Mouse (Mus musculus) MEL (cell line): ENCODE data around the gene Tmem160. TPM values are rescaled to one million over a fixed set of nuclear protein-coding genes. Genes with fewer than 3 reads are reported as not detected.

Experiments
- DNase-seq: peaks from one replicate; pipeline ENCODE4 v3.0.0; 2011; ENCODE audit warnings: low read depth, low spot score
- H3K27ac ChIP-seq: 2 replicates; pipeline ENCODE4 v1.5.1; 2012; ENCODE audit warnings: low read depth, mild to moderate bottlenecking, control low read depth, low read length, moderate library complexity; ENCODE audit not compliant: control insufficient read depth
- H3K27me3 ChIP-seq, 2 experiments: fragments of 150-350 bp in 1 of 2; sonication (generic) in 1 of 2; 2 replicates each; pipeline ENCODE4 v1.6.1; 2012; ENCODE audit warnings: low read length in 2 of 2, mild to moderate bottlenecking in 2 of 2, improper control_type of control experiment in 1 of 2, moderate library complexity in 1 of 2; ENCODE audit not compliant: insufficient read depth in 2 of 2, control insufficient read depth in 1 of 2
- H3K36me3 ChIP-seq, 2 experiments: 2 replicates each; pipeline ENCODE4 v1.6.1; 2012 to 2014; ENCODE audit warnings: low read length in 2 of 2, improper control_type of control experiment in 1 of 2, inconsistent platforms in 1 of 2, mild to moderate bottlenecking in 1 of 2; ENCODE audit not compliant: insufficient read depth in 2 of 2, control insufficient read depth in 1 of 2
- H3K4me1 ChIP-seq, 2 experiments: fragments of 150-350 bp in 1 of 2; sonication (generic) in 1 of 2; 2 replicates each; pipeline ENCODE4 v1.6.1; 2012; ENCODE audit warnings: low read length in 2 of 2, improper control_type of control experiment in 1 of 2, mild to moderate bottlenecking in 1 of 2; ENCODE audit not compliant: insufficient read depth in 2 of 2, control insufficient read depth in 1 of 2
- H3K4me3 ChIP-seq, 2 experiments: fragments of 150-350 bp in 1 of 2; sonication (generic) in 1 of 2; 2 replicates each; pipeline ENCODE4 v1.5.1; 2012; ENCODE audit warnings: low read depth in 2 of 2, low read length in 2 of 2, mild to moderate bottlenecking in 2 of 2, moderate library complexity in 2 of 2, control low read depth in 1 of 2, improper control_type of control experiment in 1 of 2; ENCODE audit not compliant: control insufficient read depth in 1 of 2, insufficient read depth in 1 of 2
- H3K79me2 ChIP-seq: 2 replicates; pipeline ENCODE4 v1.6.1; 2012; ENCODE audit warnings: mild to moderate bottlenecking, low read length, moderate library complexity; ENCODE audit not compliant: control insufficient read depth, poor library complexity, insufficient read depth
- H3K9ac ChIP-seq: 2 replicates; pipeline ENCODE4 v1.6.1; 2012; ENCODE audit warnings: low read depth, mild to moderate bottlenecking, control low read depth, low read length, moderate library complexity; ENCODE audit not compliant: control insufficient read depth, poor library complexity, severe bottlenecking
- H3K9me3 ChIP-seq: fragments of 150-350 bp; sonication (generic); replicated peaks from 2 replicates; pipeline ENCODE4 v1.6.1; 2012; ENCODE audit warnings: mild to moderate bottlenecking, low read length, improper control_type of control experiment, moderate library complexity; ENCODE audit not compliant: insufficient read depth
- CHD1 ChIP-seq: IDR thresholded peaks from 2 replicates; pipeline ENCODE4 v1.6.1; 2012; ENCODE audit warnings: low read depth, mild to moderate bottlenecking, inconsistent platforms, low read length, improper control_type of control experiment
- CHD2 ChIP-seq: IDR thresholded peaks from 2 replicates; pipeline ENCODE4 v1.6.1; 2011; ENCODE audit warnings: low read length, improper control_type of control experiment
- CTCF ChIP-seq, 3 experiments: IDR thresholded peaks in 2 of 3; conservative IDR thresholded peaks in 1 of 3; 2 replicates each; pipeline ENCODE4 v1.5.1; 2011 to 2012; ENCODE audit warnings: low read length in 3 of 3, low read depth in 2 of 3, mild to moderate bottlenecking in 2 of 3, improper control_type of control experiment in 1 of 3, inconsistent platforms in 1 of 3, mixed read lengths in 1 of 3, moderate library complexity in 1 of 3; ENCODE audit not compliant: control insufficient read depth in 1 of 3, insufficient read depth in 1 of 3, poor library complexity in 1 of 3, severe bottlenecking in 1 of 3
- ELF1 ChIP-seq: IDR thresholded peaks from 2 replicates; pipeline ENCODE4 v1.6.1; 2014; ENCODE audit warnings: low read depth, mild to moderate bottlenecking, inconsistent platforms, low read length, improper control_type of control experiment, moderate library complexity
- EP300 ChIP-seq, 2 experiments: IDR thresholded peaks; 2 replicates each; pipeline ENCODE4 v1.6.1; 2011; ENCODE audit warnings: improper control_type of control experiment in 2 of 2, low read length in 2 of 2, low read depth in 1 of 2, mild to moderate bottlenecking in 1 of 2
- ETS1 ChIP-seq: IDR thresholded peaks from 2 replicates; pipeline ENCODE4 v1.6.1; 2012; ENCODE audit warnings: low read depth, mild to moderate bottlenecking, inconsistent platforms, low read length, improper control_type of control experiment, moderate library complexity
- GABPA ChIP-seq: IDR thresholded peaks from 2 replicates; pipeline ENCODE4 v1.6.1; 2012; ENCODE audit warnings: low read depth, mild to moderate bottlenecking, inconsistent platforms, low read length, improper control_type of control experiment, moderate library complexity
- GATA1 ChIP-seq: IDR thresholded peaks from 2 replicates; pipeline ENCODE4 v1.6.1; 2011; ENCODE audit warnings: low read depth, low read length, improper control_type of control experiment
- MAFK ChIP-seq: IDR thresholded peaks from 2 replicates; pipeline ENCODE4 v1.6.1; 2011; ENCODE audit warnings: low read depth, mild to moderate bottlenecking, low read length, improper control_type of control experiment, borderline replicate concordance
- MAZ ChIP-seq: IDR thresholded peaks from 2 replicates; pipeline ENCODE4 v1.6.1; 2012; ENCODE audit warnings: low read depth, mild to moderate bottlenecking, inconsistent platforms, low read length, improper control_type of control experiment
- MEF2A ChIP-seq: IDR thresholded peaks from 2 replicates; pipeline ENCODE4 v1.6.1; 2014; ENCODE audit warnings: low read depth, mild to moderate bottlenecking, inconsistent platforms, low read length, improper control_type of control experiment; ENCODE audit not compliant: poor library complexity, insufficient replicate concordance, severe bottlenecking; ENCODE audit errors: extremely low read depth
- MXI1 ChIP-seq: IDR thresholded peaks from 2 replicates; pipeline ENCODE4 v1.6.1; 2011; ENCODE audit warnings: mild to moderate bottlenecking, low read depth, low read length, improper control_type of control experiment
- MYB ChIP-seq: IDR thresholded peaks from 2 replicates; pipeline ENCODE4 v1.6.1; 2011; ENCODE audit warnings: mild to moderate bottlenecking, low read depth, low read length, improper control_type of control experiment
- NELFE ChIP-seq: IDR thresholded peaks from 2 replicates; pipeline ENCODE4 v1.6.1; 2011; ENCODE audit warnings: low read depth, low read length, improper control_type of control experiment
- NRF1 ChIP-seq: IDR thresholded peaks from 2 replicates; pipeline ENCODE4 v1.6.1; 2014; ENCODE audit warnings: low read depth, mild to moderate bottlenecking, inconsistent platforms, low read length, improper control_type of control experiment, moderate library complexity; ENCODE audit not compliant: poor library complexity, insufficient read depth, severe bottlenecking
- POLR2A ChIP-seq, 2 experiments: IDR thresholded peaks; 2 replicates each; pipeline ENCODE4 v1.6.1; 2011 to 2012; ENCODE audit warnings: low read length in 2 of 2, mild to moderate bottlenecking in 2 of 2, control low read depth in 1 of 2, improper control_type of control experiment in 1 of 2, low read depth in 1 of 2, moderate library complexity in 1 of 2; ENCODE audit not compliant: control insufficient read depth in 1 of 2, insufficient read depth in 1 of 2, poor library complexity in 1 of 2
- POLR2AphosphoS2 ChIP-seq: IDR thresholded peaks from 2 replicates; pipeline ENCODE4 v1.6.1; 2011; ENCODE audit warnings: low read length, improper control_type of control experiment
- POLR2AphosphoS5 ChIP-seq: IDR thresholded peaks from 2 replicates; pipeline ENCODE4 v1.6.1; 2012; ENCODE audit warnings: low read depth, borderline replicate concordance, mild to moderate bottlenecking, inconsistent platforms, low read length, moderate library complexity, mixed read lengths
- RCOR1 ChIP-seq: IDR thresholded peaks from 2 replicates; pipeline ENCODE4 v1.6.1; 2012; ENCODE audit warnings: low read depth, mild to moderate bottlenecking, inconsistent platforms, low read length, improper control_type of control experiment
- TAL1 ChIP-seq: IDR thresholded peaks from 2 replicates; pipeline ENCODE4 v1.6.1; 2012; ENCODE audit warnings: mild to moderate bottlenecking, inconsistent platforms, low read length, moderate library complexity, mixed read lengths
- TBP ChIP-seq: IDR thresholded peaks from 2 replicates; pipeline ENCODE4 v1.8.0; 2011; ENCODE audit warnings: low read depth, low read length, improper control_type of control experiment
- UBTF ChIP-seq: IDR thresholded peaks from 2 replicates; pipeline ENCODE4 v1.6.1; 2012; ENCODE audit warnings: low read depth, mild to moderate bottlenecking, inconsistent platforms, low read length, improper control_type of control experiment, moderate library complexity, borderline replicate concordance; ENCODE audit not compliant: insufficient read depth
- USF2 ChIP-seq, 2 experiments: IDR thresholded peaks; 2 replicates each; pipeline ENCODE4 v1.6.1; 2011 to 2012; ENCODE audit warnings: improper control_type of control experiment in 2 of 2, low read length in 2 of 2, borderline replicate concordance in 1 of 2, inconsistent platforms in 1 of 2, low read depth in 1 of 2, mild to moderate bottlenecking in 1 of 2; ENCODE audit not compliant: insufficient read depth in 1 of 2
- ZKSCAN1 ChIP-seq: IDR thresholded peaks from 2 replicates; pipeline ENCODE4 v1.6.1; 2012; ENCODE audit warnings: low read depth, mild to moderate bottlenecking, inconsistent platforms, low read length, improper control_type of control experiment, moderate library complexity
- ZMIZ1 ChIP-seq: IDR thresholded peaks from 2 replicates; pipeline ENCODE4 v1.6.1; 2012; ENCODE audit warnings: low read depth, mild to moderate bottlenecking, inconsistent platforms, low read length, improper control_type of control experiment, moderate library complexity
- polyA plus RNA-seq, 2 experiments: library from polyadenylated mRNA; stranded (reverse) in 1 of 2; unstranded in 1 of 2; fragments of >175 nt in 1 of 2; fragments of >200 nt in 1 of 2; gene quantifications; 2 replicates each; pipeline versions ENCODE4 v1.2.1 to v1.2.4; 2012; ENCODE audit warnings: low replicate concordance in 2 of 2, low read depth in 1 of 2; ENCODE audit not compliant: insufficient read length in 2 of 2, insufficient read depth in 1 of 2, missing spikeins in 1 of 2
- total RNA-seq: library from RNA; depleted of rRNA; stranded (reverse); fragments of 300-350 nt; gene quantifications from 2 replicates; pipeline ENCODE4 v1.2.3, GENCODE M21; 2012

Gene Tmem160
- total and polyA plus RNA-seq, 3 experiments = 73.3 to 90.1 TPM; not detected in 1

DNA sequence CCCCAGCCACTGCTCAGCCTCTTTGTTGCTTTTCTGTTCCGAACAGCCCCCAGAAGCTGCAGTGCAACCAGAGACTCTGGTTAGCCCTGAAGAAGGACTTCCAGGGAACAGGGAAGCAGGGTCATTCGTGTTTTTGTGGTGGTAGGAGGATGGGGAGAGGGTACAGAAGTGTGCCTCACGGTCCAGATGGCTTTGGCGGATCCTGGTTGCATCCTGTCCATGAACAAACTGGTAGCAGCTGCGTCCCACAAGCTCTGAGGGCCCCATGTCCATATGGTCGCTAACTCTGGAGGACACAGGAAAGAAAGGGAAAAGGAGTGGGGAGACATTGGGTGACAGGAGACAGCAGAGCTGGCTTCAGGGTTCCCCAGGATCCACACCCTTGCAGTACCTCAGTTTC, 8.6 kb downstream of the Tmem160 start:
- H3K9ac ChIP-seq = no peak overlapping the region
- no peak overlapping the region for H3K4me3 ChIP-seq
- H3K79me2 ChIP-seq = no peaks in the 10 kb centered on the region
- TF ChIP-seq CHD1 = no peak
- H3K4me1 ChIP-seq = no peaks in the 10 kb centered on the region
- no peaks in the 10 kb centered on the region for H3K36me3 ChIP-seq
- H3K27me3 ChIP-seq = no peaks in the 10 kb centered on the region
- H3K27ac ChIP-seq = no peak overlapping the region
- no peak for DNase-seq
- H3K9me3 ChIP-seq = no peaks in the 10 kb centered on the region

DNA sequence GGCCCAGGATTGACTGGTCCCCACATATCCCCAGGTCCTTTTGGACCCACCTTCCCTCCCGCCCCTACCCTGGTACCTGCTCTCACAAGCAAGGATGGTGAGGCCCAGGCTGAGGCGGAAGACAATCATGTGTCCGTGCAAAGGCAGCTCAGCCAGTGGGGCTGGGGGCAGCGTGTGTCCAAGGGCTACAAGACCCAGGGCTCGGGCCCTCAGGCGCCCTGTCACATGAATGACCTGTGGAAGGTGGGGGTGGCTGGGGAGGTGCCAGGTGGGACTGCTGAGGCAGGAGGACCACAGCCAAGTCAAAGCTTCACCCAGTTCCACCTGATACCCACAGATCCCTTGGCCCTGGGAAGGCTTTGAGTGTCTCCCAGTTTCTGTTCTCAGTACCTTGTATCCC, 9.1 kb downstream of the Tmem160 start:
- no peak for DNase-seq
- Histone ChIP-seq H3K9ac (no peak overlapping the region), H3K27me3 (no peaks in the 10 kb centered on the region), H3K27ac (no peak overlapping the region), H3K4me3 (no peak overlapping the region), H3K4me1 (no peaks in the 10 kb centered on the region), H3K79me2 (no peaks in the 10 kb centered on the region), H3K9me3 (no peaks in the 10 kb centered on the region), H3K36me3 (no peaks in the 10 kb centered on the region)
- TF ChIP-seq POLR2AphosphoS2 = no peak
- no peak for TF ChIP-seq CHD1
- no peak for TF ChIP-seq POLR2A (IDR thresholded peaks at IDR 0.05; ENCODE audit: control insufficient read depth in 1 of 2, insufficient read depth in 1 of 2, low read depth in 1 of 2, low read length in 2 of 2, poor library complexity in 1 of 2)
- no peak for TF ChIP-seq TBP
- TF ChIP-seq RCOR1 = no peak
- TF ChIP-seq UBTF = no peak

DNA sequence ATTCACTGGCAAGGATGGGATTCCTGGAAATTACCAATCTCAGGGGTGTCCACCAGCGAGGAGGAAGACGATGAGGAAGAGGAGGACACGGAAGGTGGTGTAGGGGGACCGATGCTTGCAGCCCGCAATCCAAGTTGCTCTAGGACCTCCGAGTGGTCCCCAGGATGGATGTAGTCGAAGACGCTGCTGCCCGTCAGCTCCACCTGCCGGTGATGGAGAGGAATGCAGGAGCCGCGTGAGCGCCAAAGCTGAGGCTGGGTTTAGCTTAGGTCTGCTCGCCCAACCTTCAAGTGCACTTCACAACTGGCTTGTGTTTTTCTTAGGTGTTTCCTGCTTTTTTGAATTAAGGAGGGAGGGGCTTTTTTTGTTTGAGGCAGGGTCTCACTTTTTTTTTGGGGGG, 10.6 kb downstream of the Tmem160 start:
- no peaks in the 10 kb centered on the region for H3K79me2 ChIP-seq
- H3K4me3 ChIP-seq = no peak overlapping the region
- H3K9ac ChIP-seq = no peak overlapping the region
- no peaks in the 10 kb centered on the region for H3K9me3 ChIP-seq
- no peaks in the 10 kb centered on the region for H3K36me3 ChIP-seq
- H3K27me3 ChIP-seq = no peaks in the 10 kb centered on the region
- DNase-seq = peak; percentile 86
- H3K27ac ChIP-seq = no peak overlapping the region
- no peaks in the 10 kb centered on the region for H3K4me1 ChIP-seq
- TF ChIP-seq ZMIZ1 (no peak), RCOR1 (peak; percentile 89), USF2 (IDR thresholded peaks at IDR 0.05; ENCODE audit: borderline replicate concordance in 1 of 2, insufficient read depth in 1 of 2, low read depth in 1 of 2, low read length in 2 of 2) (no peak), MAFK (no peak), UBTF (no peak), ETS1 (no peak), GATA1 (no peak), NELFE (no peak), CHD2 (no peak), MAZ (no peak), POLR2A (IDR thresholded peaks at IDR 0.05; ENCODE audit: control insufficient read depth in 1 of 2, insufficient read depth in 1 of 2, low read depth in 1 of 2, low read length in 2 of 2, poor library complexity in 1 of 2) (no peak), POLR2AphosphoS2 (no peak), MXI1 (no peak), ELF1 (no peak), TAL1 (no peak), MEF2A (no peak), EP300 (IDR thresholded peaks at IDR 0.05; ENCODE audit: low read depth in 1 of 2, low read length in 2 of 2) (no peak), CTCF (IDR thresholded peaks at IDR 0.05 in 2 of 3, conservative IDR thresholded peaks at IDR 0.05 in 1 of 3; ENCODE audit: control insufficient read depth in 1 of 3, insufficient read depth in 1 of 3, low read depth in 2 of 3, low read length in 3 of 3, poor library complexity in 1 of 3, severe bottlenecking in 1 of 3) (peak; percentile 81 to 97 (median 91)), GABPA (no peak), POLR2AphosphoS5 (no peak), CHD1 (no peak), ZKSCAN1 (no peak), MYB (no peak), NRF1 (no peak)
